Mouse (Mus musculus) MEL (cell line): ENCODE results near the gene Exoc3l2. TPM values are rescaled to one million over a fixed set of nuclear protein-coding genes. Genes with fewer than 3 reads are reported as not detected.
A peak's percentile ranks its signal among the peaks of the same experiment; 100 is the strongest.

Experiments used
- DNase-seq: peaks from one replicate; pipeline ENCODE4 v3.0.0; 2011; ENCODE audit warnings: low read depth, low spot score
- H3K27ac ChIP-seq: 2 replicates; pipeline ENCODE4 v1.5.1; 2012; ENCODE audit warnings: low read depth, mild to moderate bottlenecking, control low read depth, low read length, moderate library complexity; ENCODE audit not compliant: control insufficient read depth
- H3K27me3 ChIP-seq, 2 experiments: fragments of 150-350 bp in 1 of 2; sonication (generic) in 1 of 2; 2 replicates each; pipeline ENCODE4 v1.6.1; 2012; ENCODE audit warnings: low read length in 2 of 2, mild to moderate bottlenecking in 2 of 2, improper control_type of control experiment in 1 of 2, moderate library complexity in 1 of 2; ENCODE audit not compliant: insufficient read depth in 2 of 2, control insufficient read depth in 1 of 2
- H3K36me3 ChIP-seq, 2 experiments: 2 replicates each; pipeline ENCODE4 v1.6.1; 2012 to 2014; ENCODE audit warnings: low read length in 2 of 2, improper control_type of control experiment in 1 of 2, inconsistent platforms in 1 of 2, mild to moderate bottlenecking in 1 of 2; ENCODE audit not compliant: insufficient read depth in 2 of 2, control insufficient read depth in 1 of 2
- H3K4me1 ChIP-seq, 2 experiments: fragments of 150-350 bp in 1 of 2; sonication (generic) in 1 of 2; 2 replicates each; pipeline ENCODE4 v1.6.1; 2012; ENCODE audit warnings: low read length in 2 of 2, improper control_type of control experiment in 1 of 2, mild to moderate bottlenecking in 1 of 2; ENCODE audit not compliant: insufficient read depth in 2 of 2, control insufficient read depth in 1 of 2
- H3K4me3 ChIP-seq, 2 experiments: fragments of 150-350 bp in 1 of 2; sonication (generic) in 1 of 2; 2 replicates each; pipeline ENCODE4 v1.5.1; 2012; ENCODE audit warnings: low read depth in 2 of 2, low read length in 2 of 2, mild to moderate bottlenecking in 2 of 2, moderate library complexity in 2 of 2, control low read depth in 1 of 2, improper control_type of control experiment in 1 of 2; ENCODE audit not compliant: control insufficient read depth in 1 of 2, insufficient read depth in 1 of 2
- H3K79me2 ChIP-seq: 2 replicates; pipeline ENCODE4 v1.6.1; 2012; ENCODE audit warnings: mild to moderate bottlenecking, low read length, moderate library complexity; ENCODE audit not compliant: control insufficient read depth, poor library complexity, insufficient read depth
- H3K9ac ChIP-seq: 2 replicates; pipeline ENCODE4 v1.6.1; 2012; ENCODE audit warnings: low read depth, mild to moderate bottlenecking, control low read depth, low read length, moderate library complexity; ENCODE audit not compliant: control insufficient read depth, poor library complexity, severe bottlenecking
- H3K9me3 ChIP-seq: fragments of 150-350 bp; sonication (generic); replicated peaks from 2 replicates; pipeline ENCODE4 v1.6.1; 2012; ENCODE audit warnings: mild to moderate bottlenecking, low read length, improper control_type of control experiment, moderate library complexity; ENCODE audit not compliant: insufficient read depth
- BHLHE40 ChIP-seq: IDR thresholded peaks from 2 replicates; pipeline ENCODE4 v1.6.1; 2012; ENCODE audit warnings: low read depth, mild to moderate bottlenecking, inconsistent platforms, low read length, improper control_type of control experiment, borderline replicate concordance
- CHD2 ChIP-seq: IDR thresholded peaks from 2 replicates; pipeline ENCODE4 v1.6.1; 2011; ENCODE audit warnings: low read length, improper control_type of control experiment
- E2F4 ChIP-seq: IDR thresholded peaks from 2 replicates; pipeline ENCODE4 v1.6.1; 2011; ENCODE audit warnings: low read depth, low read length, improper control_type of control experiment, borderline replicate concordance
- ELF1 ChIP-seq: IDR thresholded peaks from 2 replicates; pipeline ENCODE4 v1.6.1; 2014; ENCODE audit warnings: low read depth, mild to moderate bottlenecking, inconsistent platforms, low read length, improper control_type of control experiment, moderate library complexity
- EP300 ChIP-seq, 2 experiments: IDR thresholded peaks; 2 replicates each; pipeline ENCODE4 v1.6.1; 2011; ENCODE audit warnings: improper control_type of control experiment in 2 of 2, low read length in 2 of 2, low read depth in 1 of 2, mild to moderate bottlenecking in 1 of 2
- ETS1 ChIP-seq: IDR thresholded peaks from 2 replicates; pipeline ENCODE4 v1.6.1; 2012; ENCODE audit warnings: low read depth, mild to moderate bottlenecking, inconsistent platforms, low read length, improper control_type of control experiment, moderate library complexity
- HCFC1 ChIP-seq: IDR thresholded peaks from 2 replicates; pipeline ENCODE4 v1.6.1; 2012; ENCODE audit warnings: low read depth, mild to moderate bottlenecking, inconsistent platforms, low read length, improper control_type of control experiment, moderate library complexity
- JUND ChIP-seq: IDR thresholded peaks from 2 replicates; pipeline ENCODE4 v1.6.1; 2011; ENCODE audit warnings: low read depth, mild to moderate bottlenecking, improper control_type of control experiment, low read length
- KAT2A ChIP-seq: conservative IDR thresholded peaks from 2 replicates; pipeline ENCODE4 v1.6.1; 2012; ENCODE audit warnings: low read depth, low read length, improper control_type of control experiment, inconsistent platforms
- MAX ChIP-seq: IDR thresholded peaks from 2 replicates; pipeline ENCODE4 v1.6.1; 2011; ENCODE audit warnings: low read length, improper control_type of control experiment
- MAZ ChIP-seq: IDR thresholded peaks from 2 replicates; pipeline ENCODE4 v1.6.1; 2012; ENCODE audit warnings: low read depth, mild to moderate bottlenecking, inconsistent platforms, low read length, improper control_type of control experiment
- MEF2A ChIP-seq: IDR thresholded peaks from 2 replicates; pipeline ENCODE4 v1.6.1; 2014; ENCODE audit warnings: low read depth, mild to moderate bottlenecking, inconsistent platforms, low read length, improper control_type of control experiment; ENCODE audit not compliant: poor library complexity, insufficient replicate concordance, severe bottlenecking; ENCODE audit errors: extremely low read depth
- MXI1 ChIP-seq: IDR thresholded peaks from 2 replicates; pipeline ENCODE4 v1.6.1; 2011; ENCODE audit warnings: mild to moderate bottlenecking, low read depth, low read length, improper control_type of control experiment
- MYC ChIP-seq: IDR thresholded peaks from 2 replicates; pipeline ENCODE4 v1.6.1; 2011; ENCODE audit warnings: low read depth, mild to moderate bottlenecking, low read length, improper control_type of control experiment, moderate library complexity
- NRF1 ChIP-seq: IDR thresholded peaks from 2 replicates; pipeline ENCODE4 v1.6.1; 2014; ENCODE audit warnings: low read depth, mild to moderate bottlenecking, inconsistent platforms, low read length, improper control_type of control experiment, moderate library complexity; ENCODE audit not compliant: poor library complexity, insufficient read depth, severe bottlenecking
- POLR2A ChIP-seq, 2 experiments: IDR thresholded peaks; 2 replicates each; pipeline ENCODE4 v1.6.1; 2011 to 2012; ENCODE audit warnings: low read length in 2 of 2, mild to moderate bottlenecking in 2 of 2, control low read depth in 1 of 2, improper control_type of control experiment in 1 of 2, low read depth in 1 of 2, moderate library complexity in 1 of 2; ENCODE audit not compliant: control insufficient read depth in 1 of 2, insufficient read depth in 1 of 2, poor library complexity in 1 of 2
- RAD21 ChIP-seq: IDR thresholded peaks from 2 replicates; pipeline ENCODE4 v1.6.1; 2011; ENCODE audit warnings: mild to moderate bottlenecking, low read depth, low read length, improper control_type of control experiment
- RCOR1 ChIP-seq: IDR thresholded peaks from 2 replicates; pipeline ENCODE4 v1.6.1; 2012; ENCODE audit warnings: low read depth, mild to moderate bottlenecking, inconsistent platforms, low read length, improper control_type of control experiment
- TAL1 ChIP-seq: IDR thresholded peaks from 2 replicates; pipeline ENCODE4 v1.6.1; 2012; ENCODE audit warnings: mild to moderate bottlenecking, inconsistent platforms, low read length, moderate library complexity, mixed read lengths
- TBP ChIP-seq: IDR thresholded peaks from 2 replicates; pipeline ENCODE4 v1.8.0; 2011; ENCODE audit warnings: low read depth, low read length, improper control_type of control experiment
- TCF12 ChIP-seq: IDR thresholded peaks from 2 replicates; pipeline ENCODE4 v1.6.1; 2014; ENCODE audit warnings: low read depth, mild to moderate bottlenecking, inconsistent platforms, low read length, improper control_type of control experiment, moderate library complexity
- UBTF ChIP-seq: IDR thresholded peaks from 2 replicates; pipeline ENCODE4 v1.6.1; 2012; ENCODE audit warnings: low read depth, mild to moderate bottlenecking, inconsistent platforms, low read length, improper control_type of control experiment, moderate library complexity, borderline replicate concordance; ENCODE audit not compliant: insufficient read depth
- USF1 ChIP-seq: IDR thresholded peaks from 2 replicates; pipeline ENCODE4 v1.6.1; 2014; ENCODE audit warnings: low read depth, mild to moderate bottlenecking, inconsistent platforms, low read length, improper control_type of control experiment, moderate library complexity
- USF2 ChIP-seq, 2 experiments: IDR thresholded peaks; 2 replicates each; pipeline ENCODE4 v1.6.1; 2011 to 2012; ENCODE audit warnings: improper control_type of control experiment in 2 of 2, low read length in 2 of 2, borderline replicate concordance in 1 of 2, inconsistent platforms in 1 of 2, low read depth in 1 of 2, mild to moderate bottlenecking in 1 of 2; ENCODE audit not compliant: insufficient read depth in 1 of 2
- ZC3H11A ChIP-seq: IDR thresholded peaks from 2 replicates; pipeline ENCODE4 v1.6.1; 2012; ENCODE audit warnings: low read depth, mild to moderate bottlenecking, inconsistent platforms, low read length, improper control_type of control experiment
- ZKSCAN1 ChIP-seq: IDR thresholded peaks from 2 replicates; pipeline ENCODE4 v1.6.1; 2012; ENCODE audit warnings: low read depth, mild to moderate bottlenecking, inconsistent platforms, low read length, improper control_type of control experiment, moderate library complexity
- ZMIZ1 ChIP-seq: IDR thresholded peaks from 2 replicates; pipeline ENCODE4 v1.6.1; 2012; ENCODE audit warnings: low read depth, mild to moderate bottlenecking, inconsistent platforms, low read length, improper control_type of control experiment, moderate library complexity
- polyA plus RNA-seq, 2 experiments: library from polyadenylated mRNA; stranded (reverse) in 1 of 2; unstranded in 1 of 2; fragments of >175 nt in 1 of 2; fragments of >200 nt in 1 of 2; gene quantifications; 2 replicates each; pipeline versions ENCODE4 v1.2.1 to v1.2.4; 2012; ENCODE audit warnings: low replicate concordance in 2 of 2, low read depth in 1 of 2; ENCODE audit not compliant: insufficient read length in 2 of 2, insufficient read depth in 1 of 2, missing spikeins in 1 of 2
- total RNA-seq: library from RNA; depleted of rRNA; stranded (reverse); fragments of 300-350 nt; gene quantifications from 2 replicates; pipeline ENCODE4 v1.2.3, GENCODE M21; 2012

Exoc3l2 gene
- total and polyA plus RNA-seq, 3 experiments = 0.08 TPM; not detected in 1

DNA sequence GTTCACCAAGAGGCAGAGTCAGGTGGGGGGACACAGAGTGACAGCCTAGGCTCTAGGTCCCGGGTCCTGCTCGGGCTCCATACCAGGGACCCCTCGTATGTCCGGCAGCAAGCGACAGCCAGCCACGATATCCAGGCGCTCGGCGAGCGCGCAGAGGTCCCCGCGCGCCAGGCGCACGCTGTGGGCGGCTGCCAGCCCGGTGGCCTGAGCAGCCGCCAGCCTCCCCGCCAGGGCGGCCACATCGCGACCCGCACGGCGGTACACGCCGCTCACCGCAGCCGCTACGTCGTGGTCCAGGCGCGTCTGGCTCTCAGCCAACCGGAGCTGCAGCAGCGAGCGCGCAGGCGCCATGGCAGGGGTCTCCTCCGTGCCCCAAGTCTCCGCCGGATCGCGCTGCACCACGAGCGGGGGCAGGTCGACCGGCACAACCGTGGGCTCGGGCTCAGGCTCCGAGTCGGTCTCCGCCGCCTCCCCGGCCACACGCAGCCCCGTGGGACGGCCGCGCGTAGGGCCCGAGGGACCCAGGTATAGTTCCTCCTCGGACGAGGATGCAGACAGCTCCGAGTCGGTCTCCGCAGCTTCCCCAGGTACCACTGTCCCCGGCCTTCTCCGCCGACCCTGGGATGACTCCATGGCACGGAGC is 44.0 kb downstream of the Exoc3l2 start:
- peak overlapping the region; percentile 95 for H3K27ac ChIP-seq
- TF ChIP-seq BHLHE40 (no peak), ZC3H11A (no peak), ZKSCAN1 (no peak), ZMIZ1 (no peak), NRF1 (peak; percentile 67), E2F4 (no peak), MAX (peak; percentile 25; the same call in 1 of the 2 replicates), TCF12 (peak; percentile 4; the same call in 1 of the 2 replicates), POLR2A (IDR thresholded peaks at IDR 0.05; ENCODE audit: control insufficient read depth in 1 of 2, insufficient read depth in 1 of 2, low read depth in 1 of 2, low read length in 2 of 2, poor library complexity in 1 of 2) (peak in 1 of 2 experiments; percentile 71; a peak in 3 of 4 replicates)
- TF ChIP-seq, all 39 proteins: peak for 4
- peak; percentile 78 for DNase-seq

DNA sequence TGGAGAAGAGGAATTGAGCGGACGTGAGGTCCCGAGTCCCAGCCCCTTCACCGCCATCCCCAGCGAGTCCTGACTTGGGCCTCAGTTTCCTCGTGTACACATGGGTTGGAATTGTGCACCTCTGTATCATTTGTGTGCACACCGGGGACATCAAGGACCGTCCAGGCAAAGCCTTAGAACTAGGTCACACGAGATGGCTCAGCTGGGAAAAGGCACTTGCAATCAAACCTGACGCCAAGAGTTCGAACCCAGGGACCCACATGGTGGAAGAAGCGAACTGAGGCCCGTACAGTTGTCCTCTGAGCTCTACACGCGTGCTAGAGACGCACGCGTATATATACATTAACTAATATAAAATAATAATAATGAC is 44.5 kb downstream of the Exoc3l2 start:
- peak; percentile 75 for DNase-seq
- H3K9ac ChIP-seq = peak overlapping the region; percentile 95
- peaks cover 0 to 6% of the 10 kb centered on the region in 2 experiments; a peak in 2 of 4 replicates for H3K36me3 ChIP-seq
- peaks cover 0 to 8% of the 10 kb centered on the region in 2 experiments; a peak in 2 of 4 replicates for H3K4me1 ChIP-seq
- no peaks in the 10 kb centered on the region for H3K9me3 ChIP-seq
- peaks cover 21% of the 10 kb centered on the region for H3K79me2 ChIP-seq
- peak overlapping the region; percentile 95 for H3K27ac ChIP-seq
- no peaks in the 10 kb centered on the region for H3K27me3 ChIP-seq
- H3K4me3 ChIP-seq = peak overlapping the region; percentile 86 to 94
- TF ChIP-seq JUND (no peak), RAD21 (no peak), CHD2 (no peak), EP300 (IDR thresholded peaks at IDR 0.05; ENCODE audit: low read depth in 1 of 2, low read length in 2 of 2) (no peak), ELF1 (no peak), BHLHE40 (no peak), MEF2A (no peak), MYC (peak; percentile 67; the same call in 1 of the 2 replicates), USF2 (IDR thresholded peaks at IDR 0.05; ENCODE audit: borderline replicate concordance in 1 of 2, insufficient read depth in 1 of 2, low read depth in 1 of 2, low read length in 2 of 2) (no peak), ZC3H11A (no peak), ZMIZ1 (no peak), MAZ (no peak), NRF1 (no peak), ETS1 (no peak), USF1 (no peak), POLR2A (IDR thresholded peaks at IDR 0.05; ENCODE audit: control insufficient read depth in 1 of 2, insufficient read depth in 1 of 2, low read depth in 1 of 2, low read length in 2 of 2, poor library complexity in 1 of 2) (no peak), HCFC1 (no peak), UBTF (no peak), MAX (0 out of 2 replicates have a peak, but pooled peaks have one; percentile 23), KAT2A (no peak), TBP (no peak), MXI1 (peak; percentile 64; the same call in 1 of the 2 replicates), TAL1 (no peak), RCOR1 (no peak), TCF12 (no peak), ZKSCAN1 (no peak)

More for the DNA sequence above, 44.0 kb downstream of the Exoc3l2 start:
- H3K9me3 ChIP-seq = no peaks in the 10 kb centered on the region
- H3K4me1 ChIP-seq = peaks cover 0 to 8% of the 10 kb centered on the region in 2 experiments; a peak in 2 of 4 replicates
- no peaks in the 10 kb centered on the region for H3K27me3 ChIP-seq
- H3K79me2 ChIP-seq = peaks cover 21% of the 10 kb centered on the region
- peaks cover 0 to 6% of the 10 kb centered on the region in 2 experiments; a peak in 2 of 4 replicates for H3K36me3 ChIP-seq
- H3K4me3 ChIP-seq = peak overlapping the region; percentile 86 to 94
- H3K9ac ChIP-seq = peak overlapping the region; percentile 95
